Comparison of ENCODE assay signal across 8 mouse cellular contexts in genomic region chr7:97082219-97083101, GRCm38 (mm10). TPM values are rescaled to one million over a fixed set of nuclear protein-coding genes. Genes with fewer than 3 reads are reported as not detected.
DNase-seq lines count a peak whose midpoint lies in the region; ATAC-seq and TF ChIP-seq lines count a peak whose summit lies in the region.

No protein-coding gene starts in this region.

- DNase-seq in Muller cell, postnatal 12 days (ENCODE audit: inconsistent ontology term): peak; percentile 79
- DNase-seq in brain, embryonic 14.5 days (ENCODE audit: low read depth): peak; percentile 71
- DNase-seq in forebrain, postnatal 0 days: peak; percentile 57
- peak; percentile 83 for DNase-seq in heart, postnatal 4 days
- DNase-seq in layer of hippocampus, postnatal 10 days (ENCODE audit: low spot score in 2 of 2): peak; percentile 21 to 45
- peak; percentile 72 for DNase-seq in lung, postnatal 14 days
- DNase-seq in ovary, postnatal 10 days (ENCODE audit: low spot score): peak; percentile 52

- under 1% methylated on average over 39 of the region's 40 CpGs for whole genome bisulfite sequencing in forebrain, postnatal 0 days

- H3K4me3 ChIP-seq in forebrain, postnatal 0 days (ENCODE audit: low read depth, low read length): peak overlapping the region; percentile 93

- peaks cover 10% of the 10 kb centered on the region; the same call in 1 of the 2 replicates for H3K4me1 ChIP-seq in forebrain, postnatal 0 days (ENCODE audit: insufficient read depth)

- peak overlapping the region; percentile 79 for H3K4me2 ChIP-seq in forebrain, postnatal 0 days (ENCODE audit: low read depth)

- ATAC-seq in forebrain, postnatal 0 days: peak; percentile 42
- ATAC-seq in erythroid progenitor cell, adult 5-6 weeks (replicated peaks; ENCODE audit: low FRiP score, poor library complexity, severe bottlenecking): no peak

- TF ChIP-seq POLR2A in brain, embryonic 14.5 days (IDR thresholded peaks at IDR 0.05; ENCODE audit: borderline replicate concordance, extremely low read depth, insufficient read depth, insufficient read length, poor library complexity, severe bottlenecking): no peak

- TF ChIP-seq CTCF in brain, embryonic 14.5 days (IDR thresholded peaks at IDR 0.05; ENCODE audit: borderline replicate concordance, extremely low read depth, insufficient read depth, insufficient read length): no peak
- TF ChIP-seq CTCF in forebrain, postnatal 0 days (IDR thresholded peaks at IDR 0.05; ENCODE audit: low read depth): no peak

- H3K9me3 ChIP-seq in forebrain, postnatal 0 days (ENCODE audit: low read length): no peaks in the 10 kb centered on the region

- no peaks in the 10 kb centered on the region for H3K27me3 ChIP-seq in forebrain, postnatal 0 days (ENCODE audit: insufficient read depth, low read length)

- peak overlapping the region; percentile 92 for H3K9ac ChIP-seq in forebrain, postnatal 0 days

- H3K36me3 ChIP-seq in forebrain, postnatal 0 days (ENCODE audit: insufficient read depth): no peaks in the 10 kb centered on the region

- peak overlapping the region; percentile 83 for H3K27ac ChIP-seq in forebrain, postnatal 0 days (ENCODE audit: low read depth, low read length)

RNA-seq across cellular contexts. Expression of gene Gab2, which starts 1.1 kb away (rescaled TPM):
- 26.6 and 33.8 TPM in 2 replicates for polyA plus RNA-seq in brain, embryonic 14.5 days (2012; rRNA removed)
- total RNA-seq in forebrain, postnatal 0 days (2014; rRNA removed): 24.1 and 27.0 TPM in 2 replicates
- 11.4 and 14.0 TPM in 2 replicates for polyA plus RNA-seq in forebrain, postnatal 0 days (2015; fragmentation: Nextera tagmentation; extraction: Ambion mirVana)
- 10 to 100 TPM; 26.6 to 27.4 TPM for total RNA-seq in heart, postnatal 4 days (2021)
- total RNA-seq in layer of hippocampus, postnatal 10 days (2021): 10 to 100 TPM; 17.9 to 20.2 TPM
- 5.0 and 5.4 TPM in 2 replicates for total RNA-seq in erythroid progenitor cell, adult 5-6 weeks (2015; ENCODE audit: low replicate concordance)
- 2.1 and 3.5 TPM in 2 replicates for total RNA-seq in erythroid progenitor cell, adult 5-6 weeks (2017; ENCODE audit: low replicate concordance)

Comparison
In these comparisons a context has a peak if more than half of its experiments do, and no peak if none do; other contexts are left out.
1. DNase-seq: peak in every context shown above with its lines; median percentile 83 in heart, postnatal 4 days; 79 in Muller cell, postnatal 12 days; 72 in lung, postnatal 14 days; 71 in brain, embryonic 14.5 days; 57 in forebrain, postnatal 0 days; 52 in ovary, postnatal 10 days; 33 in layer of hippocampus, postnatal 10 days.